Mouse (Mus musculus) small intestine, adult 2 months (tissue): ENCODE results near the gene Cd93.

Experiments used
- CTCF ChIP-seq: fragments of 200-500 bp; IDR thresholded peaks from 2 replicates; pipeline ENCODE4 v1.5.1; 2012; ENCODE audit warnings: low read depth, mild to moderate bottlenecking, control low read depth, inconsistent platforms, low read length, moderate library complexity, mixed read lengths; ENCODE audit not compliant: insufficient replicate concordance, insufficient read length; ENCODE audit errors: extremely low read depth
- POLR2A ChIP-seq: fragments of 200-500 bp; IDR thresholded peaks from 2 replicates; pipeline ENCODE4 v1.6.1; 2012; ENCODE audit warnings: low read depth, mild to moderate bottlenecking, control low read depth, inconsistent platforms, low read length, moderate library complexity

- TF ChIP-seq POLR2A (no peak), CTCF (no peak)
These were observed 1.1 kb upstream of the Cd93 start for GRCm38 (mm10) chr2:148444472-148444871.
